Mouse (Mus musculus) olfactory bulb, adult 2 months (tissue): ENCODE measurements around the gene Atp5h.

Source experiments
- CTCF ChIP-seq: fragments of 200-500 bp; IDR thresholded peaks from 2 replicates; pipeline ENCODE4 v1.5.1; 2012; ENCODE audit warnings: low read depth, mild to moderate bottlenecking, low read length, moderate library complexity; ENCODE audit not compliant: insufficient read depth
- POLR2A ChIP-seq: fragments of 200-500 bp; IDR thresholded peaks from 2 replicates; pipeline ENCODE4 v1.6.1; 2012; ENCODE audit warnings: mild to moderate bottlenecking, low read depth, low read length, moderate library complexity; ENCODE audit not compliant: insufficient read depth

DNA sequence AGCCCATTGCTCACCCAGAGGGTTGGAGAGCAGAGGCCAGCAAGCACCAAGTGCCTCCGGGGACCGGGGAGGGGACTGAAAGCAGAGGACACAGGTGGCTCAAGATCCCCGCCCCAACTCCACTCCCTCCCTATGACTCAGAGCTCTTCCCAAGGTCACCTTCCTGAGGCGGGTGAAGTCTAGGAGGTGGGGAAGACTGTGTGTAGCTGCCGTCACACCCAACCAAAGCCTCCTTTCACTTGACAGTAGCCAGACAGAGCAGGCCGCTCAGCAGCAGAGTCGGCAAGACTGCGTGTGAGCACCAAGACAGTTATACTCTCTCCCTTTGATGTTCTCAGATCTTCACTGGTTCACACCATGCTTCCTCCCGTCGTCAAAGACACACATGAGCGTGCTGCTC, 43.6 kb upstream of the Atp5h start:
- TF ChIP-seq CTCF: no peak
- TF ChIP-seq POLR2A: no peak
